Mouse (Mus musculus) spleen, adult 2 months (tissue): ENCODE measurements at regions not wholly inside any gene's neighbourhood (a gene's known extent, or its start where the extent isn't known, plus 50 kb on each side); places are given as distances from the start of the nearest gene placed in this dataset.
A peak's percentile ranks its signal among the peaks of the same experiment; 100 is the strongest.
"Not testable (repeated sequence)": the region's sequence is repeated elsewhere in the genome, so short reads cannot be mapped to it uniquely, and the experiment has no call there.

Source experiments
- DNase-seq, 2 experiments: peaks; one replicate each; pipeline versions ENCODE4 v3.0.0 to v3.0.0-alpha.2; 2012 to 2021; ENCODE audit warnings: low spot score in 2 of 2, low read depth in 1 of 2
- H3K27ac ChIP-seq: fragments of 200-500 bp; 2 replicates; pipeline ENCODE4 v1.5.1; 2012; ENCODE audit warnings: low read length, inconsistent platforms; ENCODE audit not compliant: insufficient read depth
- H3K27me3 ChIP-seq: fragments of 200-500 bp; 2 replicates; pipeline ENCODE4 v1.6.1; 2012; ENCODE audit warnings: mild to moderate bottlenecking, moderate library complexity, low read length, inconsistent platforms; ENCODE audit not compliant: control insufficient read depth, insufficient read depth
- H3K36me3 ChIP-seq: fragments of 200-500 bp; 2 replicates; pipeline ENCODE4 v1.6.1; 2012; ENCODE audit warnings: mild to moderate bottlenecking, low read length, inconsistent platforms; ENCODE audit not compliant: control insufficient read depth, insufficient read depth
- H3K4me1 ChIP-seq: fragments of 200-500 bp; 2 replicates; pipeline ENCODE4 v1.6.1; 2011; ENCODE audit warnings: inconsistent platforms; ENCODE audit not compliant: control insufficient read depth, insufficient read depth, insufficient read length
- H3K4me3 ChIP-seq: fragments of 200-500 bp; 2 replicates; pipeline ENCODE4 v1.5.1; 2011; ENCODE audit warnings: mild to moderate bottlenecking, inconsistent platforms; ENCODE audit not compliant: insufficient read depth, insufficient read length; ENCODE audit errors: extremely low read depth
- CTCF ChIP-seq: fragments of 200-500 bp; IDR thresholded peaks from 2 replicates; pipeline ENCODE4 v1.5.1; 2011; ENCODE audit warnings: mild to moderate bottlenecking, inconsistent platforms; ENCODE audit not compliant: insufficient read depth, insufficient read length, insufficient replicate concordance; ENCODE audit errors: extremely low read depth
- POLR2A ChIP-seq: fragments of 200-500 bp; IDR thresholded peaks from 2 replicates; pipeline ENCODE4 v1.6.1; 2011; ENCODE audit warnings: low read depth, low read length, inconsistent platforms
- WGBS: fragments of 180-500 bp; shearing (Covaris S2); methylation state at CpG from one replicate; pipeline ENCODE4 v1.1.7; 2018; 5-methylcytosine and 5-hydroxymethylcytosine counted together

DNA sequence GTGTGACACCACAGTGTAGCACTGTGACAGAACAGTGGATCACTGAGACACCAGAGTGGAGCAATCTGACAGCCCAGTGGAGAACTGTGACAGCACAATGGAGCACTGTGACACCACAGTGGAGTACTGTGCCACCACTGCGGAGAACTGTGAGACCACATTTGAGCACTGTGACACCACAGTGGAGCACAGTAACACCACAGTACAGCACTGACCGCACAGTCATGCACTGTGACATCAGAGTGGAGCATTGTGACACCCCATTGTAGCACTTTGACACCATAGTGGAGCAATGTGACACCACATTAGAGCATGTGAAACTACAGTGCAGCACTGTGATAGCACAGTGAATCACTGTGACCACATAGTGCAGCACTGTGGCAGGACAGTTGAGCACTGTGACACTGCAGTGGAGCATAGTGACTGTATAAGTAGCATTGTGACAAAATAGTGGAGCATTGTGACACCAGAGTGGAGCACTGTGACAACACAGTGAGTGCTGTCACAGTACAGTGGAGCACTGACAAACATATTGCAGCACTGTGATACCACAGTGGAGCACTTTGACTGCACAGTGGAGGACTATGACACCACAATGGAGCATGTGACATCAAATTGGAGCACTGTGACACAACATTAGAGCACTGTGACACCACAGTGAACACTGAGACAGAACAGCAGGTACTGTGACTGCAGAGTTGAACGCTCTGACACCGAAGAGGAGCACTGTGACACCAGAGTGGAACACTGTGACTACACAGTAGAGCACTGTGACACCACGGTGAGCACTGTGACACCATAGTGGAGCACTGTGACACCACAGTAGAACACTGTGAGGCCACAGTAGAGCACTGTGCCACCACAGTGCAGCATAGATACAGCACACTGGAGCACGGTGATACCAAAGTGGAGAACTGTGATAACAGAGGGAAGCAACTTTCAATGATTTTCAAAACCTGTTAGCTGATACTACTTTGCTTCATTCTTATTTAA is 81.4 kb upstream of the Vmn1r2 start:
- peak in 1 of 2 experiments; percentile 3 for DNase-seq
- no peak overlapping the region for H3K4me3 ChIP-seq

DNA sequence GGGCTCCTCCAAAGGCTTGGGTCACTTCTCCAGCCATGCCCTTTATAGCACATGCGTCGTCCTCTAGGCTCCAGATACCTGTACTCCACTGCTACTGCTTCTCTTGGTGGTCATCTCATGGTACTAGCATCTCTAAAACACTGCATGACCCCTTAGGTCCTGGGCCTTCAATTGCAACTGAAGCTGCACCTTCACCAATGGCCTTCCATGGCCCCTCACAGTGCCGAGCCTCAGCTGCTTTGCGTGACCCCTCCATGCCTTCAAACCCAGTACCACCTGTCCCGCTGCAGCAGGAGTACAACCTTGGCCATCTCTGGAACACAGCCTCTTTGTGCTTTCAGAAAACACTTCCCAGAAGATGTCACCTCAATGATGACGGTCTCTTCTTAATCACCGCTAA is 79.5 kb upstream of the Vmn1r2 start:
- 76% methylated on average over 7 of the region's 7 CpGs for WGBS
- DNase-seq, H3K27ac ChIP-seq, H3K4me1 ChIP-seq, H3K4me3 ChIP-seq, H3K27me3 ChIP-seq, H3K36me3 ChIP-seq: not testable (repeated sequence)

More for the DNA sequence above, 81.4 kb upstream of the Vmn1r2 start:
- WGBS = 57% methylated on average over 6 of the region's 6 CpGs
- no peaks in the 10 kb centered on the region for H3K36me3 ChIP-seq
- no peak overlapping the region for H3K27ac ChIP-seq
- H3K4me1 ChIP-seq = no peaks in the 10 kb centered on the region
- no peaks in the 10 kb centered on the region for H3K27me3 ChIP-seq
- TF ChIP-seq CTCF = no peak
- TF ChIP-seq POLR2A = no peak

DNA sequence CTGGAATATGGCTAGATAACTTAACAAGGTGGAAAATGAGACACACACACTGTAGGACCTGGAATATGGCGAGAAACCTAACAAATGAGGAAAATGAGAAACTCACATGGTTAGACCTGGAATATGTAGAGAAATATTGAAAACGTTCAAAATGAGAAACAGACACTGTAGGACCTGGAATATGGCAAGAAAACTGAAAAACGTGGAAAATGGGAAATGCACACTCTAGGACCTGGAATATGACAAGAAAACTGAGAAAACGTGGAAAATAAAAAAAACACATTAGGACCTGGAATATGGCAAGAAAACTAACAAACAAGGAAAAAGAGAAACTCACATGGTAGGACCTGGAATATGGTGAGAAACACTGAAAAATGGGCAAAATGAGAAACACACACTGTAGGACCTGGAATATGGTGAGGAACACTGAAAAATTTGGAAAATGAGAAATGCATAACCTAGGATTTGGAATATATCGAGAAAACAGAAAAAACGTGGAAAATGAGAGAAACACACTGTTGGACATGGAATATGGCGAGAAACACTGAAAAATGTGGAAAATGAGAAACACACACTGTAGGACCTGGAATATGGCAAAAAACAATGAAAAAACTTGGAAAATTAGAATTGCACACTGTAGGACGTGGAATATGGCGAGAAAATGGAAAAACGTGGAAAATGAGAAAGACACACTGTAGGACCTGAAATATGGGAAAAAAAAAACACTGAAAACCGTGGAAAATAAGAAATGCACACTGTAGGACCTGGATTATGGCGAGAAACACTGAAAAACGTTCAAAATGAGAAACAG is 77.3 kb upstream of the Vmn1r2 start:
- WGBS = 59% methylated on average over 13 of the region's 13 CpGs
- no peaks in the 10 kb centered on the region for H3K4me1 ChIP-seq
- TF ChIP-seq POLR2A = no peak
- no peak for TF ChIP-seq CTCF
- DNase-seq = no peak
- H3K36me3 ChIP-seq = no peaks in the 10 kb centered on the region
- H3K4me3 ChIP-seq = no peak overlapping the region
- no peak overlapping the region for H3K27ac ChIP-seq
- H3K27me3 ChIP-seq = no peaks in the 10 kb centered on the region

DNA sequence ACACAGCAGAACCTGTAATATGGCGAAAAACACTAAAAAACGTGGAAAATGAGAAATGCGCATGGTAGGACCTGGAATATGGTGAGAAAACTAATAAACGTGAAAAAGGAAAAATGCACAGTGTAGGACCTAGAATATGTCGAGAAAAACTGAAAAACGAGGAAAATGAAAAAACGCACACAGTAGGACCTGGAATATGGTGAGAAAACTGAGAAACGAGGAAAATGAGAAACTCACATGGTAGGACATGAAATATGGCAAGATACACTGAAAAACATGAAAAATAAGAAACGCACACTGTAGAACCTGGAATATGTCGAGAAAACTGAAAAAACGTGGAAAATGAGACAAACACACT is 76.8 kb upstream of the Vmn1r2 start:
- no peak overlapping the region for H3K27ac ChIP-seq
- H3K4me3 ChIP-seq = no peak overlapping the region
- no peak for DNase-seq
- no peaks in the 10 kb centered on the region for H3K4me1 ChIP-seq
- no peaks in the 10 kb centered on the region for H3K36me3 ChIP-seq
- WGBS = 73% methylated on average over 11 of the region's 11 CpGs
- TF ChIP-seq POLR2A (no peak; the same call in 1 of the 2 replicates), CTCF (no peak)
- no peaks in the 10 kb centered on the region for H3K27me3 ChIP-seq

DNA sequence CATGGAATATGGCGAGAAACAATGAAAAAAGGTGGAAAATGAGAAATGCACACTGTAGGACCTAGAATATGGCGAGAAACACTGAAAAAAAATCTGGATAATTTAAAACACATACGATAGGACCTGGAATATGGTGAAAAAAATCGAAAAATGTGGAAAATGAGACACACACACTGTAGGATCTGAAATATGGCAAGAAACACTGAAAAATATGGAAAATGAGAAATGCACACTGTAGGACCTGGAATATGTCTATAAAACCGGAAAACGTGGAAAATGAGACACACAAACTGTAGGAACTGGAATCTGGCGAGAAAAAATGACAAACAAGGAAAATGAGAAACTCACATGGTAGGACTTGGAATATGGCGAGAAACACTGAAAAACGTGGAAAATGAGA is 76.4 kb upstream of the Vmn1r2 start:
- 71% methylated on average over 9 of the region's 9 CpGs for WGBS
- H3K4me3 ChIP-seq = no peak overlapping the region
- no peaks in the 10 kb centered on the region for H3K4me1 ChIP-seq
- no peaks in the 10 kb centered on the region for H3K27me3 ChIP-seq
- H3K27ac ChIP-seq = no peak overlapping the region
- H3K36me3 ChIP-seq = no peaks in the 10 kb centered on the region
- no peak for TF ChIP-seq CTCF
- no peak for TF ChIP-seq POLR2A
- DNase-seq = no peak
